Mouse (Mus musculus) G1E (cell line): ENCODE results near the gene Kcnj1. TPM values are rescaled to one million over a fixed set of nuclear protein-coding genes. Genes with fewer than 3 reads are reported as not detected.

ENCODE experiments used
- ATAC-seq: 2 replicates; pipeline ENCODE4 v1.8.0; 2016; ENCODE audit warnings: mild to moderate bottlenecking; ENCODE audit not compliant: insufficient number of reproducible peaks, poor library complexity, low FRiP score, severe bottlenecking; ENCODE audit errors: extremely low read depth
- DNase-seq: peaks from one replicate; pipeline ENCODE4 v3.0.0; 2012; ENCODE audit warnings: low spot score
- H3K27me3 ChIP-seq: 2 replicates; pipeline ENCODE4 v1.6.1; 2012; ENCODE audit warnings: mild to moderate bottlenecking, low read length, inconsistent platforms; ENCODE audit not compliant: insufficient read depth
- H3K36me3 ChIP-seq: replicated peaks from 2 replicates; pipeline ENCODE3; 2012; ENCODE audit warnings: mild to moderate bottlenecking, inconsistent platforms
- H3K4me1 ChIP-seq: 2 replicates; pipeline ENCODE4 v1.6.1; 2012; ENCODE audit warnings: low read depth, low read length, inconsistent platforms, mixed read lengths; ENCODE audit not compliant: insufficient read depth
- H3K4me3 ChIP-seq: 2 replicates; pipeline ENCODE4 v1.5.1; 2012; ENCODE audit warnings: low read depth, mild to moderate bottlenecking, inconsistent platforms, low read length, moderate library complexity, mixed read lengths
- H3K9me3 ChIP-seq: replicated peaks from 2 replicates; pipeline ENCODE4 v1.6.1; 2012; ENCODE audit warnings: inconsistent platforms
- CTCF ChIP-seq: IDR thresholded peaks from 2 replicates; pipeline ENCODE4 v1.5.1; 2012; ENCODE audit warnings: low read depth, low read length, inconsistent platforms, mixed read lengths
- GATA1 ChIP-seq: IDR thresholded peaks from 2 replicates; pipeline ENCODE4 v1.6.1; 2012; ENCODE audit warnings: borderline replicate concordance, low read length, inconsistent platforms, mixed read lengths
- GATA2 ChIP-seq: IDR thresholded peaks from 2 replicates; pipeline ENCODE4 v1.6.1; 2012; ENCODE audit warnings: low read depth, low read length, inconsistent platforms, borderline replicate concordance
- POLR2AphosphoS5 ChIP-seq: IDR thresholded peaks from 2 replicates; pipeline ENCODE4 v1.6.1; 2012; ENCODE audit warnings: low read depth, low read length, inconsistent platforms; ENCODE audit not compliant: insufficient replicate concordance
- TAL1 ChIP-seq: conservative IDR thresholded peaks from 2 replicates; pipeline ENCODE4 v1.6.1; 2012; ENCODE audit warnings: low read depth, low read length, inconsistent platforms, mixed read lengths
- polyA plus RNA-seq: library from polyadenylated mRNA; stranded (reverse); fragments of >175 nt; gene quantifications from 2 replicates; pipeline ENCODE4 v1.2.3, GENCODE M21; 2012
- total RNA-seq, 2 experiments: library from RNA; stranded (forward) in 1 of 2; stranded (reverse) in 1 of 2; fragments of 200-1000 nt in 1 of 2; fragments of >200 nt in 1 of 2; fragmentation: Nextera tagmentation in 1 of 2; gene quantifications; 2 replicates each; pipeline ENCODE4 v1.2.3; 2014 to 2017

Gene Kcnj1
- total and polyA plus RNA-seq, 3 experiments: 0.16 TPM; not detected in 2

- no peaks in the 10 kb centered on the region for H3K36me3 ChIP-seq
- no peak for TF ChIP-seq CTCF
- no peak for TF ChIP-seq GATA2
- TF ChIP-seq POLR2AphosphoS5: no peak
- TF ChIP-seq GATA1: no peak
- no peak for TF ChIP-seq TAL1
- peaks cover 12% of the 10 kb centered on the region for H3K9me3 ChIP-seq
- ATAC-seq (no peak), DNase-seq (no peak)
- H3K4me1 ChIP-seq: no peaks in the 10 kb centered on the region
- H3K27me3 ChIP-seq: no peaks in the 10 kb centered on the region; the same call in none of the 2 replicates
- H3K4me3 ChIP-seq: no peak overlapping the region
Observed at GRCm38 (mm10) chr9:32342929-32343328, 29.4 kb upstream of the Kcnj1 start.

GRCm38 (mm10) chr9:32344051-32344450 lies 28.2 kb upstream of the Kcnj1 start, which contains the start of gene Kcnj5:
Kcnj5 (minus strand) TSS chr9:32344350.
- H3K4me3 ChIP-seq: no peak within 1 kb of the TSS
- DNase-seq: no peak
- H3K27me3 ChIP-seq: no peaks in the 10 kb centered on the region; the same call in none of the 2 replicates
- no peaks in the 10 kb centered on the region for H3K36me3 ChIP-seq
- no peak for TF ChIP-seq TAL1
- no peak for TF ChIP-seq POLR2AphosphoS5
- no peak for TF ChIP-seq GATA2
- TF ChIP-seq GATA1: no peak
- TF ChIP-seq CTCF: no peak
- ATAC-seq: no peak
- peaks cover 16% of the 10 kb centered on the region for H3K9me3 ChIP-seq
- no peaks in the 10 kb centered on the region for H3K4me1 ChIP-seq

GRCm38 (mm10) chr9:32344489-32344888 lies 27.8 kb upstream of the Kcnj1 start:
- ATAC-seq (no peak), DNase-seq (no peak)
- no peaks in the 10 kb centered on the region; the same call in none of the 2 replicates for H3K27me3 ChIP-seq
- no peaks in the 10 kb centered on the region for H3K4me1 ChIP-seq
- H3K9me3 ChIP-seq: peaks cover 16% of the 10 kb centered on the region
- H3K36me3 ChIP-seq: no peaks in the 10 kb centered on the region
- no peak overlapping the region for H3K4me3 ChIP-seq
- TF ChIP-seq TAL1: no peak
- TF ChIP-seq CTCF: no peak
- no peak for TF ChIP-seq GATA2
- TF ChIP-seq POLR2AphosphoS5: no peak
- no peak for TF ChIP-seq GATA1

GRCm38 (mm10) chr9:32348096-32348495 lies 24.2 kb upstream of the Kcnj1 start:
- ATAC-seq (no peak), DNase-seq (no peak)
- H3K4me1 ChIP-seq: no peaks in the 10 kb centered on the region
- no peak overlapping the region for H3K4me3 ChIP-seq
- TF ChIP-seq GATA2 (no peak), POLR2AphosphoS5 (no peak), GATA1 (no peak), CTCF (no peak), TAL1 (no peak)
- no peaks in the 10 kb centered on the region; the same call in none of the 2 replicates for H3K27me3 ChIP-seq
- H3K36me3 ChIP-seq: no peaks in the 10 kb centered on the region
- H3K9me3 ChIP-seq: peaks cover 19% of the 10 kb centered on the region

GRCm38 (mm10) chr9:32349344-32349743 lies 22.9 kb upstream of the Kcnj1 start:
- no peak for TF ChIP-seq GATA1
- no peak for TF ChIP-seq GATA2
- TF ChIP-seq CTCF: no peak
- TF ChIP-seq POLR2AphosphoS5: no peak
- TF ChIP-seq TAL1: no peak
- ATAC-seq (no peak), DNase-seq (no peak)
- Histone ChIP-seq H3K9me3 (peaks cover 22% of the 10 kb centered on the region), H3K4me1 (no peaks in the 10 kb centered on the region), H3K27me3 (no peaks in the 10 kb centered on the region; the same call in 1 of the 2 replicates), H3K36me3 (no peaks in the 10 kb centered on the region), H3K4me3 (no peak overlapping the region)

- no peaks in the 10 kb centered on the region for H3K36me3 ChIP-seq
- ATAC-seq (no peak), DNase-seq (no peak)
- no peaks in the 10 kb centered on the region for H3K4me1 ChIP-seq
- H3K9me3 ChIP-seq: peaks cover 20% of the 10 kb centered on the region
- TF ChIP-seq POLR2AphosphoS5 (no peak), CTCF (0 out of 2 replicates have a peak, but pooled peaks have one; percentile 23)
- H3K4me3 ChIP-seq: no peak overlapping the region
- H3K27me3 ChIP-seq: no peaks in the 10 kb centered on the region; the same call in 1 of the 2 replicates
Observed at GRCm38 (mm10) chr9:32350332-32350731, 22.0 kb upstream of the Kcnj1 start.

GRCm38 (mm10) chr9:32360770-32361169 lies 11.5 kb upstream of the Kcnj1 start:
- H3K27me3 ChIP-seq: no peaks in the 10 kb centered on the region
- DNase-seq (no peak), ATAC-seq (no peak)
- TF ChIP-seq GATA2 (no peak), POLR2AphosphoS5 (no peak), TAL1 (no peak), GATA1 (no peak), CTCF (no peak)
- no peaks in the 10 kb centered on the region for H3K36me3 ChIP-seq
- H3K4me1 ChIP-seq: no peaks in the 10 kb centered on the region
- peaks cover 31% of the 10 kb centered on the region for H3K9me3 ChIP-seq
- H3K4me3 ChIP-seq: no peak overlapping the region
